Mouse (Mus musculus): Measurements from ENCODE around the gene Usp32. TPM values are rescaled to one million over a fixed set of nuclear protein-coding genes. Genes with fewer than 3 reads are reported as not detected.

The Usp32 gene
- polyA plus RNA-seq, 1 experiment from 2014 or later, result 4.5 TPM

- Histone ChIP-seq H3K4me2 (replicated peaks; ENCODE audit: low read depth, low read length) (no peak overlapping the region), H3K27me3 (replicated peaks; ENCODE audit: insufficient read depth, low read length) (no peaks in the 10 kb centered on the region), H3K27ac (ENCODE audit: low read length) (no peak overlapping the region), H3K9ac (replicated peaks; ENCODE audit: low read depth) (no peak overlapping the region), H3K36me3 (ENCODE audit: insufficient read depth, low read length) (no peaks in the 10 kb centered on the region), H3K9me3 (ENCODE audit: low read length) (no peaks in the 10 kb centered on the region), H3K4me1 (ENCODE audit: insufficient read depth, low read depth, low read length) (peaks cover 2% of the 10 kb centered on the region; the same call in 1 of the 2 replicates), H3K4me3 (ENCODE audit: low read depth, low read length) (no peak overlapping the region)
- no peak for DNase-seq (ENCODE audit: low spot score)
- WGBS, result 85% methylated on average over 4 of the region's 4 CpGs
- ATAC-seq, result no peak
- TF ChIP-seq CTCF (IDR thresholded peaks at IDR 0.05) (no peak), EP300 (IDR thresholded peaks at IDR 0.05) (no peak)
Measured at GRCm38 (mm10) chr11:85178413-85178812, 38.5 kb upstream of the Usp32 start.

GRCm38 (mm10) chr11:85177761-85178160 is 37.8 kb upstream of the Usp32 start:
- Histone ChIP-seq H3K4me2 (replicated peaks; ENCODE audit: low read depth, low read length) (no peak overlapping the region), H3K4me1 (ENCODE audit: insufficient read depth, low read depth, low read length) (no peaks in the 10 kb centered on the region), H3K9ac (replicated peaks; ENCODE audit: low read depth) (no peak overlapping the region), H3K4me3 (ENCODE audit: low read depth, low read length) (no peak overlapping the region), H3K27ac (ENCODE audit: low read length) (no peak overlapping the region), H3K9me3 (ENCODE audit: low read length) (no peaks in the 10 kb centered on the region), H3K36me3 (ENCODE audit: insufficient read depth, low read length) (no peaks in the 10 kb centered on the region), H3K27me3 (replicated peaks; ENCODE audit: insufficient read depth, low read length) (no peaks in the 10 kb centered on the region)
- no peak for DNase-seq (ENCODE audit: low spot score)
- no peak for ATAC-seq
- 73% methylated on average over 6 of the region's 6 CpGs for WGBS
- TF ChIP-seq EP300 (IDR thresholded peaks at IDR 0.05) (no peak), CTCF (IDR thresholded peaks at IDR 0.05) (no peak)

GRCm38 (mm10) chr11:85175941-85176340 is 36.0 kb upstream of the Usp32 start:
- no peak for TF ChIP-seq EP300 (IDR thresholded peaks at IDR 0.05)
- no peak for TF ChIP-seq CTCF (IDR thresholded peaks at IDR 0.05)
- Histone ChIP-seq H3K4me1 (ENCODE audit: insufficient read depth, low read depth, low read length) (no peaks in the 10 kb centered on the region), H3K9ac (replicated peaks; ENCODE audit: low read depth) (no peak overlapping the region), H3K9me3 (ENCODE audit: low read length) (no peaks in the 10 kb centered on the region), H3K27ac (ENCODE audit: low read length) (no peak overlapping the region), H3K4me3 (ENCODE audit: low read depth, low read length) (no peak overlapping the region), H3K27me3 (replicated peaks; ENCODE audit: insufficient read depth, low read length) (no peaks in the 10 kb centered on the region), H3K36me3 (ENCODE audit: insufficient read depth, low read length) (no peaks in the 10 kb centered on the region), H3K4me2 (replicated peaks; ENCODE audit: low read depth, low read length) (no peak overlapping the region)
- 50% methylated on average over 3 of the region's 3 CpGs for WGBS
- DNase-seq (ENCODE audit: low spot score), result peak; percentile 51
- ATAC-seq, result peak; percentile 41

- DNase-seq (ENCODE audit: low spot score), result peak; percentile 27
- peak overlapping the region; percentile 43 for H3K27ac ChIP-seq (ENCODE audit: low read length)
- H3K4me3 ChIP-seq (ENCODE audit: low read depth, low read length), result no peak overlapping the region
- 25% methylated on average over 2 of the region's 2 CpGs for WGBS
- no peak for TF ChIP-seq EP300 (IDR thresholded peaks at IDR 0.05)
- no peak for TF ChIP-seq CTCF (IDR thresholded peaks at IDR 0.05)
- H3K9me3 ChIP-seq (ENCODE audit: low read length), result no peaks in the 10 kb centered on the region
- H3K9ac ChIP-seq (replicated peaks; ENCODE audit: low read depth), result no peak overlapping the region
- peak overlapping the region; percentile 44; the same call in 1 of the 2 replicates for H3K4me2 ChIP-seq (replicated peaks; ENCODE audit: low read depth, low read length)
- no peaks in the 10 kb centered on the region for H3K27me3 ChIP-seq (replicated peaks; ENCODE audit: insufficient read depth, low read length)
- peak; percentile 54 for ATAC-seq
- no peaks in the 10 kb centered on the region for H3K4me1 ChIP-seq (ENCODE audit: insufficient read depth, low read depth, low read length)
- H3K36me3 ChIP-seq (ENCODE audit: insufficient read depth, low read length), result no peaks in the 10 kb centered on the region
Measured at GRCm38 (mm10) chr11:85170833-85171232, 30.9 kb upstream of the Usp32 start.

- TF ChIP-seq EP300 (IDR thresholded peaks at IDR 0.05), result no peak
- TF ChIP-seq CTCF (IDR thresholded peaks at IDR 0.05), result peak; percentile 96
- H3K4me3 ChIP-seq (ENCODE audit: low read depth, low read length), result no peak within 1 kb of the TSS
- DNase-seq (ENCODE audit: low spot score), result peak; percentile 96
- peak; percentile 97 for ATAC-seq
- H3K4me2 ChIP-seq (replicated peaks; ENCODE audit: low read depth, low read length), result peak within 1 kb of the TSS; percentile 44
- H3K4me1 ChIP-seq (ENCODE audit: insufficient read depth, low read depth, low read length), result no peaks in the 10 kb centered on the region
- H3K9ac ChIP-seq (replicated peaks; ENCODE audit: low read depth), result no peak within 1 kb of the TSS
- H3K27me3 ChIP-seq (replicated peaks; ENCODE audit: insufficient read depth, low read length), result no peaks in the 10 kb centered on the region
- no peaks in the 10 kb centered on the region for H3K9me3 ChIP-seq (ENCODE audit: low read length)
- no peaks in the 10 kb centered on the region for H3K36me3 ChIP-seq (ENCODE audit: insufficient read depth, low read length)
- 10% methylated on average over 21 of the region's 21 CpGs for WGBS
- peak within 1 kb of the TSS; percentile 43 for H3K27ac ChIP-seq (ENCODE audit: low read length)
Measured at GRCm38 (mm10) chr11:85170058-85170740, 30.2 kb upstream of the Usp32 start, which contains the start of gene 1700125H20Rik. TSS of gene 1700125H20Rik (plus strand) at chr11:85170404.

GRCm38 (mm10) chr11:85167503-85167902 is 27.5 kb upstream of the Usp32 start:
- Histone ChIP-seq H3K9me3 (ENCODE audit: low read length) (no peaks in the 10 kb centered on the region), H3K27ac (ENCODE audit: low read length) (no peak overlapping the region), H3K36me3 (ENCODE audit: insufficient read depth, low read length) (no peaks in the 10 kb centered on the region), H3K4me3 (ENCODE audit: low read depth, low read length) (no peak overlapping the region), H3K9ac (replicated peaks; ENCODE audit: low read depth) (no peak overlapping the region), H3K4me1 (ENCODE audit: insufficient read depth, low read depth, low read length) (no peaks in the 10 kb centered on the region), H3K27me3 (replicated peaks; ENCODE audit: insufficient read depth, low read length) (no peaks in the 10 kb centered on the region), H3K4me2 (replicated peaks; ENCODE audit: low read depth, low read length) (no peak overlapping the region)
- TF ChIP-seq EP300 (IDR thresholded peaks at IDR 0.05) (no peak), CTCF (IDR thresholded peaks at IDR 0.05) (no peak)
- 54% methylated on average over 1 of the region's 1 CpGs for WGBS
- DNase-seq (ENCODE audit: low spot score) (no peak), ATAC-seq (no peak)
